Mouse (Mus musculus): ENCODE measurements around the gene Kctd14. TPM values are rescaled to one million over a fixed set of nuclear protein-coding genes. Genes with fewer than 3 reads are reported as not detected.
A peak's percentile ranks its signal among the peaks of the same experiment; 100 is the strongest.
"Not testable (repeated sequence)": the region's sequence is repeated elsewhere in the genome, so short reads cannot be mapped to it uniquely, and the experiment has no call there.

Kctd14 gene
- 1 to 10 TPM; 1.8 to 4.0 (median 3.0) TPM for total RNA-seq (2022)

GRCm38 (mm10) chr7:97451023-97451422, at the start of gene Kctd14:
Gene Kctd14, plus strand, starts transcription at chr7:97451323.
- not testable (repeated sequence) for DNase-seq

GRCm38 (mm10) chr7:97407145-97407544, 44.0 kb upstream of the Kctd14 start:
- no peak for DNase-seq

GRCm38 (mm10) chr7:97411106-97411505, 40.0 kb upstream of the Kctd14 start:
- no peak for DNase-seq

- no peak for DNase-seq
These were observed 39.5 kb upstream of the Kctd14 start for GRCm38 (mm10) chr7:97411575-97411974.

DNA sequence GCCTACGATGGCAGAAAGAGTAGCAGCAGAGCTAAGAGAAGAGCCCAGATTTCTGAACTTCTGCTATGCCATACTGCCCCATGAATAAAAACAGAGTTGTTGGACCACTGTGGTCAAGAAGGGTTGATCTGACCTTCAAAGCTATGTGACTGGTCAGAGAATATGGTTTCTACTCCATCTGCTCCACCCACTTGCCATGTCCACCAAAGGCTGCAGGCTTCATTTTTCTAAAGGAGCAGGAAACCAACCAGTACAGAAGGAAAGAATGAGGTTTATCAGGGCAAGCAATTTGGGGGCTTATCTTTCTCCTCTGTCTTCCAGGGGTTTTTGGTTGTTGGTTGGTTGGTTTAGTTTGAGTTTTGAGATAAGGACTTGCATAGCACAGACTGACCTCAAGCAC, 37.1 kb upstream of the Kctd14 start:
- no peak for DNase-seq

DNA sequence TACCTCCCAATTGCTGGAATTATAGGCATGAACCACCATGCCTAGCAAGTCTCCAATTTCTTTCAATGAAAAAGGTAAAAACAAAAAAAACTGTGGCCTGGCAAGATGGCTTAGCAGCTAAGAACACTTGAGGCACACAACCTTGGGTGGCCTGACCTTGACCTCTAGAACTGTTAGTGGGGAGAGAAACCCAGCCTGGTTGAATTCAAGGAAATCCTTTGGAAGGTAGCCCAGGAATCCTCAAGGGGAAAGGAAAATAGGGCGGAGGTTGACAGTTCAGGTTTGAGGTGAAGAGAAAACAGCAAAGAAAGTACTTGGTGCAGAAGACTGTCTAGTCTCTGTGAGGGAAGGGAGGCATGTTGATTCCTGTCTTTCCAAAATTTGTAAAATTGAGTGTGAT, 36.7 kb upstream of the Kctd14 start:
- peak; percentile 57 for DNase-seq

DNA sequence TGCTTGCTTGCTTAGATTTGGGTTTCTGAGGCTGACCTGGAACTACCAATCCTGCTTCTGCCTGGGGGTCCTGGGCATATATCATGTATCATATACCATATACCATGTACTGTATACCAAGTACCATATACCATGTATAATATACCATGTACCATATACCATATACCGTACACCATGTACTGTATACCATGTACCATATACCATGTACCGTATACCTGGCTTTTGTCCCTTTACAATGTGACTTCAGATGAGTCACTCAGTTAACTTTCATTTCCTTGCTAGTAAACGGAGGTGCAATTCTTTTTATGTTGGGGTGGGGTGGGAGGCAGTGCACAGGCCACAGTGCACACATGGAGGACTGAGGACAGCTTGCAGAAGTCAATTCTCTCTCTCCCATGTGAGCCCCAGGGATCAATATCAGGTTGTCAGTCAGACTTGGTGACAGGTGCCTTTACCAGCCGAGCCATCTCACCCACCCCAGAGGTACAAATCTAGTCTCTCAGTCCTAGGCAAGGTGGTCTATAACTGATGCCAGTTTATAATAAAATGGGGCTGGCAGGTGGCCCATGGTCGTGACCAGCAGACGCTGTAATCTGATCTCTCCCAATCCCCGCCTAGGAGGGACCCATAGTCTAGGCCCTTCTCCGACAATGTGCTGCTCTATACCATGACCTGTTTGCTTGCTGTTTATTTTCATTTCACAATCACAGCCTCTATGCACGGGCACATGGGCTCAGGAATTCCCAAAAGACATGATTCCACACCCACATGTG, 36.0 kb upstream of the Kctd14 start:
- no peak for DNase-seq

DNA sequence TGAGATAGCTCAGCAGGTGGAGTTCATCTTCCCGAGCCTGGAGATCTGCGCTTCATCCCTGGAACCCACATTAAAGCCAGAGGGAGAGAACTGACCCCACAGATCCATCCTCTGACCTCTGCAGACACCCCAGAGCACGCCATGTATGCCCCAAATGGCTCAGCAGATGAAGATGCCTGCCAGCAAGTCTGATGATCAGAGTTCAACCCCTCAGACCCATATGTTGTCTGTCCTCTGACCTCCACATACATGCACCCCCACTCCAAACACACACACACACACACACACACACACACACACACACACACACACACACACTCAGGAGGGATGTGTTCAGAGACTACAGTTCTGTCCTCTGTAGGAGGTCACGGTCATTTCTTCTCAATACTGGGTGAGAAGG, 34.6 kb upstream of the Kctd14 start:
- no peak for DNase-seq

- DNase-seq, result peak; percentile 85
These were observed 34.0 kb upstream of the Kctd14 start, which contains the start of gene Thrsp for GRCm38 (mm10) chr7:97416906-97417777. Gene Thrsp, minus strand, starts transcription at chr7:97417730.

GRCm38 (mm10) chr7:97418717-97419116, 32.4 kb upstream of the Kctd14 start:
- DNase-seq, result peak; percentile 65

GRCm38 (mm10) chr7:97419163-97419562, 32.0 kb upstream of the Kctd14 start:
- no peak for DNase-seq

- peak; percentile 58 for DNase-seq
These were observed 30.7 kb upstream of the Kctd14 start for GRCm38 (mm10) chr7:97420406-97420805.

- peak; percentile 78 for DNase-seq
These were observed 30.0 kb upstream of the Kctd14 start for GRCm38 (mm10) chr7:97420958-97421651.

DNA sequence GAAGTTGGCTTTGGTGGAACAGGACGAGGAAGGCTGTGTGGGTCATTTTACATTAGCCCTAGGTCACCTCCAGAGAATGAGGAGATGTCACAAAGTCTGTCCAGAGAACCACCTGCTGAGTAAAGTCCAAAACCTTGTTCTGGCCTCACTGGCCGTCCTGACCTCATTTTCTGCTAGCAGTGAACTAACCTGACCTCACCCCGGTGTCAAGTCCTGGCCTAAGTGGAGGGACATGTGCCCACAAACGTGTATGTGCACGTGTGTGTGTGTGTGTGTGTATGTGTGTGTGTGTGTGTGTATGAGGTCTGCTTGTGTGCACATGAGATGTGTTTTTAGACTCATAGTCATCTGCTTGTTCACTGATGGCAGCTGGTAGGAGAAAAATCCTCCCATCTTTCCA, 27.4 kb upstream of the Kctd14 start:
- DNase-seq, result no peak

GRCm38 (mm10) chr7:97424621-97425245, 26.4 kb upstream of the Kctd14 start:
- DNase-seq, result peak; percentile 75

DNA sequence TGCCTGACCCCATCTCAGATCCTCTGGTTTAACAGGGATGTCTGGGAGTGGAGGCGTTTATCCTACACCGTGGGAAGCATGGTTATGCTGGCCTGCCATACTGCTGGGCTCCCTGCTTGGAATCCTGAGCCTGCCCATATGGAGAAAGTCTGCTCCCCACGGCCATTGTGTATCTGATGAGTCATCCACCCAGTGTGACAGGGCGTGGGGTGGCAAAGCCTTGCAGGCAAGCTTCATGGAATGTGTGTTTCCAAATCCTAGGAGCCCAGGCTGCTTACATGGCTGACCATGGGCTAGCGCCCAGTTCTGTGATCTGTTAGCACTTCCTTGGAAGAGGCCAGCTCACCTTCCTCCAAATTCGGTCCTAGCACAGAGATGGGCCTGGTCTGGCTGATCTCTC, 24.6 kb upstream of the Kctd14 start:
- no peak for DNase-seq

- DNase-seq, result no peak
These were observed 23.8 kb upstream of the Kctd14 start for GRCm38 (mm10) chr7:97427296-97427695.

DNA sequence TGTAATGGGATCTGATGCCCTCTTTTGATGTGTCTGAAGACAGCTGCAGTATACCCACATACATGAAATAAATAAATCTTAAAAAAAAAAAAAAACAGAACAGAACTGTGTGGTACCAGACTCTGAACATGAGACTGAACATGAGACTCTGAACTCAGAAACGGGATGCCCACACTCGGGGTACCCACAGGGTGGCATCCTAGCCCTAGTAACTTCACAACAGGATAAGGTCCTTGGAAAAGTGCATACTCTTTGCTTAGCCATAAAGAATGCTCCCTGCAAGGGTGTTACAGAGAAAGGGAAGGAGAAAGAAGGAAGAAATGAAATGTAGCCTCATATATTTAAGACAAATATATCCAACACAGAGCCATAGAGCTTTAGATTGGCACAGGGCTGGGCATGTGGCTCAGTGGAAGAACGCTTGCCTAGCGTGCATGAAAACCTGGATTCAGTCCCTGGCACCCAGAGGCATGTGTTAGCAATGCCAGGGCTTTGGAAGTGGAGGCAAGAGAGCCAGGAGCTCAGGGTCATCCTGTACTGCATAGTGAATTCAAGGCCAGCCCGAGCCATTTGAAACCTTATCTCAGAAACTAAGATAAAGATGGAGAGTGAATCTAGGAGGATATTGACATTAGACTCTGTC, 23.2 kb upstream of the Kctd14 start:
- peak; percentile 69 for DNase-seq

DNA sequence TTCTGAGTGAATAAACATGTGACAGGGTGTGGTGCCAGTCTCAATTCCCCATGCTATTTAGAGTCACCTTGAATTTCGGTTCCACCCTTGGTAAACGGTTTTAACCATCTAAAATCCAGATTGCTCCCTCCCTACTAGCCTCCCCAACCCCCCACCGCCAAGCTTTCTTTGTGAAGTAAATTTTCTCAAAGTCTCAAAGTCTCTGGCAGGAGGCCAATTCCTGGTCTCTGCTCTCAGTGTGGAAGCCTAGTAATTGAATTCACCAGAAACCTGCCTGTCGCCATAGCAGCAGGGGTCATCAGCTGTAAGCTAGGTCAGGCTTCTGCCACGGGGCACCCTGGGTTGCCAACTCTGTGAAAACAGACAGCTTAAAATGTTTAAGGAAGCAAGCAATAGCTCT, 21.4 kb upstream of the Kctd14 start:
- DNase-seq, result no peak

GRCm38 (mm10) chr7:97433517-97433916, 17.6 kb upstream of the Kctd14 start:
- not testable (repeated sequence) for DNase-seq

GRCm38 (mm10) chr7:97434517-97434916, 16.6 kb upstream of the Kctd14 start:
- no peak for DNase-seq

DNA sequence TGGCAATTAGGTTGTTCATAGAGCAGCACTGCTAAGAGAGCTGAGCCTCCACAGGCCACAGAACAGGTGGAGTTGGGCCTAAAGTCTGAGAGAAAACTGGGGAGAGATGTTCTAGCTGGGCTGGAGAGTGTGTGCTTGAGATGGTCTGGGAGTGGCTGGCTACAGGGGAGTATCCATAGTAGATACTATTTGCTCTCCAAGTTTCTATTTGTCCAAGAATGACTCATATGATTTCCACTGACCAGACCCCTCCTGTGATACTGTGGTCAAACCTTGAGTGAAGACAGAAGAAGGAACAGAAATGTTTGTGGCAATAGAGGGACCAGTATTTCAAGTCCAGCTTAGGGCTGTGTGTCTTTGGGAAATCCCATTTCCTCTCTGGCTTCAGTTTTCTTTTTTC, 12.1 kb upstream of the Kctd14 start:
- no peak for DNase-seq

Data from adrenal gland, adult 8-10 months (tissue).